34 mouse cellular contexts compared by ENCODE assay signal in genomic region chr3:146090988-146091657, GRCm38 (mm10). TPM values are rescaled to one million over a fixed set of nuclear protein-coding genes. Genes with fewer than 3 reads are reported as not detected.
DNase-seq lines count a peak whose midpoint lies in the region; ATAC-seq and TF ChIP-seq lines count a peak whose summit lies in the region.
"Had no signal": no experiment of that assay in that cellular context is flagged by ENCODE, and none has a peak within 500 bp of the region (broad histone marks: within the 10 kb centered on the region; RNA-seq: fewer than 3 reads in every experiment).

No protein-coding gene starts in this region.

- no peaks in the 10 kb centered on the region for H3K9me3 ChIP-seq in intestine, postnatal 0 days (ENCODE audit: control insufficient read depth)
- no peaks in the 10 kb centered on the region for H3K9me3 ChIP-seq in liver, embryonic 15.5 days (replicated peaks)
- H3K9me3 ChIP-seq: embryonic facial prominence, embryonic 10.5 days; embryonic facial prominence, embryonic 15.5 days; forebrain, embryonic 12.5 days; lung, embryonic 15.5 days; midbrain, embryonic 10.5 days; midbrain, embryonic 15.5 days; neural tube, embryonic 13.5 days; stomach, embryonic 15.5 days had no signal

- H3K4me1 ChIP-seq in intestine, postnatal 0 days (replicated peaks; ENCODE audit: control insufficient read depth, insufficient read depth, low read length): no peaks in the 10 kb centered on the region
- no peaks in the 10 kb centered on the region for H3K4me1 ChIP-seq in liver, embryonic 15.5 days (replicated peaks)
- H3K4me1 ChIP-seq: embryonic facial prominence, embryonic 10.5 days; embryonic facial prominence, embryonic 15.5 days; forebrain, embryonic 12.5 days; hindbrain, embryonic 13.5 days; lung, embryonic 15.5 days; midbrain, embryonic 10.5 days; midbrain, embryonic 15.5 days; neural tube, embryonic 13.5 days; stomach, embryonic 15.5 days had no signal

- DNase-seq in spleen, postnatal 4 days (ENCODE audit: low spot score in 2 of 2): peak; percentile 8 to 32
- no peak for DNase-seq in spleen, adult 18-20 months
- no peak for DNase-seq in kidney, adult 11 months
- DNase-seq in gastrocnemius, postnatal 36 days: no peak
- DNase-seq: B cell, adult 2 months; cerebellum, adult 8-10 months; cerebellum, postnatal 25 days; forebrain, postnatal 0 days; heart, postnatal 36 days; kidney, adult 8-10 months; kidney, postnatal 4 days; layer of hippocampus, postnatal 36 days; left cerebral cortex, postnatal 4 days; right cerebral cortex, postnatal 4 days; thymus, adult 18-20 months; thymus, postnatal 25 days had no signal

- no peak for TF ChIP-seq CTCF in intestine, postnatal 0 days (IDR thresholded peaks at IDR 0.05; ENCODE audit: low read depth)

- peak; percentile 97 for ATAC-seq in intestine, postnatal 0 days
- ATAC-seq in liver, embryonic 15.5 days (ENCODE audit: insufficient read depth): peak; percentile 60
- ATAC-seq: forebrain, postnatal 0 days; midbrain, embryonic 15.5 days had no signal

- intact Hi-C loops in gastrocnemius, postnatal 36 days (cut with DNase I): no loop called here

- 66% methylated on average over 13 of the region's 13 CpGs for WGBS in intestine, postnatal 0 days
- 60% methylated on average over 13 of the region's 13 CpGs for WGBS in liver, embryonic 15.5 days (ENCODE audit: insufficient replicate concordance)

- peak overlapping the region; percentile 34; the same call in 1 of the 2 replicates for H3K9ac ChIP-seq in intestine, postnatal 0 days (ENCODE audit: low read depth, low read length)
- H3K9ac ChIP-seq in liver, embryonic 15.5 days: no peak overlapping the region
- H3K9ac ChIP-seq: embryonic facial prominence, embryonic 15.5 days; forebrain, embryonic 12.5 days; forebrain, postnatal 0 days; hindbrain, embryonic 13.5 days; lung, embryonic 15.5 days; midbrain, embryonic 15.5 days; neural tube, embryonic 13.5 days; stomach, embryonic 15.5 days had no signal

- no peaks in the 10 kb centered on the region for H3K27me3 ChIP-seq in intestine, postnatal 0 days (replicated peaks; ENCODE audit: control insufficient read depth, insufficient read depth, low read length)
- H3K27me3 ChIP-seq in liver, embryonic 15.5 days: no peaks in the 10 kb centered on the region
- H3K27me3 ChIP-seq: embryonic facial prominence, embryonic 15.5 days; forebrain, embryonic 12.5 days; hindbrain, embryonic 13.5 days; lung, embryonic 15.5 days; midbrain, embryonic 15.5 days; neural tube, embryonic 13.5 days; stomach, embryonic 15.5 days had no signal

- H3K4me3 ChIP-seq in intestine, postnatal 0 days (ENCODE audit: low read depth, low read length): no peak overlapping the region
- no peak overlapping the region for H3K4me3 ChIP-seq in liver, embryonic 15.5 days (replicated peaks)
- H3K4me3 ChIP-seq: embryonic facial prominence, embryonic 10.5 days; embryonic facial prominence, embryonic 15.5 days; forebrain, embryonic 12.5 days; hindbrain, embryonic 13.5 days; lung, embryonic 15.5 days; midbrain, embryonic 10.5 days; midbrain, embryonic 15.5 days; myocyte; neural tube, embryonic 13.5 days; stomach, embryonic 15.5 days had no signal

- H3K4me2 ChIP-seq in intestine, postnatal 0 days (replicated peaks; ENCODE audit: low read depth): peak overlapping the region; percentile 24
- H3K4me2 ChIP-seq in liver, embryonic 15.5 days: no peak overlapping the region
- H3K4me2 ChIP-seq: embryonic facial prominence, embryonic 15.5 days; forebrain, embryonic 12.5 days; heart, embryonic 11.5 days; hindbrain, embryonic 13.5 days; lung, embryonic 15.5 days; midbrain, embryonic 15.5 days; neural tube, embryonic 13.5 days; stomach, embryonic 15.5 days had no signal

- H3K27ac ChIP-seq in intestine, postnatal 0 days (ENCODE audit: low read depth, low read length): peak overlapping the region; percentile 83
- 0 out of 2 replicates have a peak overlapping the region, but pooled peaks have one; percentile 24 for H3K27ac ChIP-seq in liver, embryonic 15.5 days (replicated peaks)
- H3K27ac ChIP-seq: embryonic facial prominence, embryonic 10.5 days; embryonic facial prominence, embryonic 15.5 days; forebrain, embryonic 12.5 days; hindbrain, embryonic 13.5 days; kidney, postnatal 0 days; lung, embryonic 15.5 days; midbrain, embryonic 10.5 days; midbrain, embryonic 15.5 days; neural tube, embryonic 13.5 days; stomach, embryonic 15.5 days had no signal

- no peaks in the 10 kb centered on the region for H3K36me3 ChIP-seq in intestine, postnatal 0 days (ENCODE audit: control insufficient read depth, insufficient read depth)
- H3K36me3 ChIP-seq in liver, embryonic 15.5 days (replicated peaks): no peaks in the 10 kb centered on the region
- H3K36me3 ChIP-seq: embryonic facial prominence, embryonic 10.5 days; embryonic facial prominence, embryonic 15.5 days; forebrain, embryonic 12.5 days; hindbrain, embryonic 13.5 days; lung, embryonic 15.5 days; midbrain, embryonic 10.5 days; midbrain, embryonic 15.5 days; neural tube, embryonic 13.5 days; stomach, embryonic 15.5 days had no signal

RNA-seq across cellular contexts. Expression of gene Wdr63, which starts 16.8 kb away (rescaled TPM):
- 0.89 and 1.0 TPM in 2 replicates for polyA plus RNA-seq in intestine, postnatal 0 days (2015; fragmentation: Nextera tagmentation; extraction: Ambion mirVana)
- not detected in 2 replicates for polyA plus RNA-seq in liver, embryonic 15.5 days (2015; fragmentation: Nextera tagmentation; extraction: Ambion mirVana)
- total RNA-seq in gastrocnemius, postnatal 36 days (2021): not detected
- total RNA-seq: adrenal gland, adult 18-20 months; gastrocnemius, adult 8-10 months; heart, postnatal 36 days; megakaryocyte progenitor cell, adult 5-6 weeks had no signal

RNA-seq across cellular contexts. Expression of gene Mcoln3, which starts 26.1 kb away (rescaled TPM):
- polyA plus RNA-seq in intestine, postnatal 0 days (2015; fragmentation: Nextera tagmentation; extraction: Ambion mirVana): 137 and 144 TPM in 2 replicates
- polyA plus RNA-seq in liver, embryonic 15.5 days (2015; fragmentation: Nextera tagmentation; extraction: Ambion mirVana): 0.03 and 0.08 TPM in 2 replicates
- not detected for total RNA-seq in gastrocnemius, postnatal 36 days (2021)
- total RNA-seq: adrenal gland, adult 18-20 months; gastrocnemius, adult 8-10 months; heart, postnatal 36 days; layer of hippocampus, adult 8-10 months; layer of hippocampus, postnatal 36 days had no signal
- polyA plus RNA-seq: myocyte had no signal

RNA-seq across cellular contexts. Expression of gene Mcoln2, which starts 58.5 kb away (rescaled TPM):
- 6.4 TPM in 2 replicates for polyA plus RNA-seq in intestine, postnatal 0 days (2015; fragmentation: Nextera tagmentation; extraction: Ambion mirVana)
- polyA plus RNA-seq in liver, embryonic 15.5 days (2015; fragmentation: Nextera tagmentation; extraction: Ambion mirVana): 9.2 and 10.2 TPM in 2 replicates
- total RNA-seq in gastrocnemius, postnatal 36 days (2021): under 1 TPM in 1 of 2 experiments, not detected in 1; 0.51 TPM
- total RNA-seq: layer of hippocampus, postnatal 36 days; left cerebral cortex, postnatal 4 days had no signal
- polyA plus RNA-seq: myocyte had no signal

Comparison
In these comparisons a context has a peak if more than half of its experiments do, and no peak if none do; other contexts are left out.
1. DNase-seq: peak in spleen, postnatal 4 days (2 of 2); none in spleen, adult 18-20 months (0 of 2), kidney, adult 11 months (single experiment) and gastrocnemius, postnatal 36 days (0 of 2).
2. RNA of gene Mcoln3, which starts 26.1 kb away (polyA plus RNA-seq): 137 to 144 TPM in intestine, postnatal 0 days; 0.03 to 0.08 TPM in liver, embryonic 15.5 days; every median in the first group is over 100 times any median in the second.